Mouse (Mus musculus): ENCODE results near the gene Elf4. TPM values are rescaled to one million over a fixed set of nuclear protein-coding genes. Genes with fewer than 3 reads are reported as not detected.
A peak's percentile ranks its signal among the peaks of the same experiment; 100 is the strongest.

Elf4 gene
- total and polyA plus RNA-seq, 3 experiments: 4.5 to 7.6 (median 5.0) TPM

DNA sequence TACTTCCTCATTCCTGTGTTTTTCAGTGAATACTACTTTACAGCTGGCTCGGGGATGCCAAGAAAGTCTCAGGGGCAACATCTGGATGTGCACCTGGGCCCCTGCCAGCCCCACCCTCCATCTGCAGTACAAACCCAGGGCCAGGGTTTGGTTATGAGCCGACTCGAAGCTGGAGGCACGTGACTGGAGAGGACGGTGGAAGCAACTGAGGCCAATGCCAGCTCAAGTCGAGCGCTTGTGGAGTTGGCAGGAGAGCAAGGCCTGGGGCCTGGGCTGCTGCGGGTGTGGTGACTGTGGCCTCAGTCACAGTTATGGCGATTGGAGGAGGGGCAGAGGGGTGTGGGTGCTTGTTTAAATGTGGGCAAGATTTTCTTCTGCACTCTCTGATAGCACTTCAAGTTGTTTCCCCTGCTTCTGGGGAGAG is 27.4 kb downstream of the Elf4 start:
- Histone ChIP-seq H3K4me3 (no peak overlapping the region), H3K27me3 (ENCODE audit: control insufficient read depth, insufficient read depth, low read length) (no peaks in the 10 kb centered on the region), H3K4me1 (ENCODE audit: control insufficient read depth, insufficient read depth, low read length) (peaks cover 10% of the 10 kb centered on the region), H3K9ac (ENCODE audit: low read depth, low read length) (no peak overlapping the region), H3K27ac (no peak overlapping the region), H3K79me2 (replicated peaks; ENCODE audit: control insufficient read depth, insufficient read depth, low read length) (no peaks in the 10 kb centered on the region), H3K36me3 (ENCODE audit: control insufficient read depth, insufficient read depth, low read length) (no peaks in the 10 kb centered on the region)
- peak; percentile 39 to 40 for DNase-seq
- intact Hi-C loops (cut with DNase I): no loop called here
- 40% methylated on average over 9 of the region's 9 CpGs for WGBS
- TF ChIP-seq POLR2A (IDR thresholded peaks at IDR 0.05; ENCODE audit: insufficient read depth, low read depth, low read length): no peak
- no peak for TF ChIP-seq CTCF (IDR thresholded peaks at IDR 0.05)
- TF ChIP-seq EP300 (IDR thresholded peaks at IDR 0.05; ENCODE audit: insufficient read depth, low read depth, low read length): no peak

DNA sequence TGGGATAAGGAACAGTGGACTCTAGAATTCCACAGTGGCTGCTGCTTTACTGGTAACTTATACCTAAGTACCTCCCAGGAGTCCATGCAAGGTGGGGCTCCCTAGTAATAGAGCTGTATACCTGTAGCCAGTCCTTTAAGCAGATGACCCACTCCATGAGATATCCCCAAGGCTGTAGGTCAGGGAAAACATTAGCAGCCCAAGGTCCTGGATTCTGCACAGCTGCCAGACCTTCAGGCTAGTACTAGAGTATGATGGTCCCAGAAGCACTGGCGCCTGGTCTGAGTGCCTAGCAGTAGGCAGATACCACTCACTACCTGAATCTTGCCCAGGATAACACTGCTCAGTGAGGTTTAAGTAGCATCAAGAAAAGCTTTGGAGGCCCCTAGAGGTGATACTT is 28.7 kb downstream of the Elf4 start:
- H3K27ac ChIP-seq: no peak overlapping the region
- intact Hi-C loops (cut with DNase I): no loop called here
- WGBS: 78% methylated on average over 1 of the region's 1 CpGs
- H3K4me3 ChIP-seq: no peak overlapping the region
- H3K27me3 ChIP-seq (ENCODE audit: control insufficient read depth, insufficient read depth, low read length): no peaks in the 10 kb centered on the region
- peaks cover 12% of the 10 kb centered on the region for H3K4me1 ChIP-seq (ENCODE audit: control insufficient read depth, insufficient read depth, low read length)
- no peak overlapping the region for H3K9ac ChIP-seq (ENCODE audit: low read depth, low read length)
- DNase-seq: no peak
- H3K79me2 ChIP-seq (replicated peaks; ENCODE audit: control insufficient read depth, insufficient read depth, low read length): no peaks in the 10 kb centered on the region
- H3K36me3 ChIP-seq (ENCODE audit: control insufficient read depth, insufficient read depth, low read length): no peaks in the 10 kb centered on the region
- TF ChIP-seq CTCF (IDR thresholded peaks at IDR 0.05) (no peak), EP300 (IDR thresholded peaks at IDR 0.05; ENCODE audit: insufficient read depth, low read depth, low read length) (no peak), POLR2A (IDR thresholded peaks at IDR 0.05; ENCODE audit: insufficient read depth, low read depth, low read length) (no peak)

DNA sequence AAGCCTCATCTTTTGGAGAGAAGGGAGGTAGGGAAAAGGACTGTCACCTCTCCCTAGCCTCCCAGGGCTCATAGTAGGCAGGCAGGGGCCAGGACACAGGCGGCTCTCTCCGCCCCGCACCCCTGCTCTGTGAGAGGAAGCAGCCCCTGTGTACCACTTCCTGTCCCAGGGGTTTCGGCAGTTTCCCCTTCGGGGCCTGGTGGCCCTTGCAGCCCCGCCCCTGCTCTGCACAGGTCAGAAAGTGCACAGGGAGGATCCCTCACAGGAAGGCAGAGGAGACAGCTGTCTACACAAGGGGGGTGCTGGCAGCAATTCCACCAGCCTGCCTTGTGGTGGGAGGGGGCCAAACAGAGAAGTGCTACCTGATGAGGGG is 29.4 kb downstream of the Elf4 start:
- H3K4me1 ChIP-seq (ENCODE audit: control insufficient read depth, insufficient read depth, low read length): peaks cover 12% of the 10 kb centered on the region
- TF ChIP-seq POLR2A (IDR thresholded peaks at IDR 0.05; ENCODE audit: insufficient read depth, low read depth, low read length) (no peak), CTCF (IDR thresholded peaks at IDR 0.05) (no peak), EP300 (IDR thresholded peaks at IDR 0.05; ENCODE audit: insufficient read depth, low read depth, low read length) (no peak)
- H3K4me3 ChIP-seq: no peak overlapping the region
- H3K79me2 ChIP-seq (replicated peaks; ENCODE audit: control insufficient read depth, insufficient read depth, low read length): no peaks in the 10 kb centered on the region
- H3K27me3 ChIP-seq (ENCODE audit: control insufficient read depth, insufficient read depth, low read length): no peaks in the 10 kb centered on the region
- H3K36me3 ChIP-seq (ENCODE audit: control insufficient read depth, insufficient read depth, low read length): no peaks in the 10 kb centered on the region
- no peak overlapping the region for H3K27ac ChIP-seq
- peak in 1 of 2 experiments; percentile 70 for DNase-seq
- no peak overlapping the region for H3K9ac ChIP-seq (ENCODE audit: low read depth, low read length)
- intact Hi-C loops (cut with DNase I): no loop called here
- 42% methylated on average over 6 of the region's 6 CpGs for WGBS

DNA sequence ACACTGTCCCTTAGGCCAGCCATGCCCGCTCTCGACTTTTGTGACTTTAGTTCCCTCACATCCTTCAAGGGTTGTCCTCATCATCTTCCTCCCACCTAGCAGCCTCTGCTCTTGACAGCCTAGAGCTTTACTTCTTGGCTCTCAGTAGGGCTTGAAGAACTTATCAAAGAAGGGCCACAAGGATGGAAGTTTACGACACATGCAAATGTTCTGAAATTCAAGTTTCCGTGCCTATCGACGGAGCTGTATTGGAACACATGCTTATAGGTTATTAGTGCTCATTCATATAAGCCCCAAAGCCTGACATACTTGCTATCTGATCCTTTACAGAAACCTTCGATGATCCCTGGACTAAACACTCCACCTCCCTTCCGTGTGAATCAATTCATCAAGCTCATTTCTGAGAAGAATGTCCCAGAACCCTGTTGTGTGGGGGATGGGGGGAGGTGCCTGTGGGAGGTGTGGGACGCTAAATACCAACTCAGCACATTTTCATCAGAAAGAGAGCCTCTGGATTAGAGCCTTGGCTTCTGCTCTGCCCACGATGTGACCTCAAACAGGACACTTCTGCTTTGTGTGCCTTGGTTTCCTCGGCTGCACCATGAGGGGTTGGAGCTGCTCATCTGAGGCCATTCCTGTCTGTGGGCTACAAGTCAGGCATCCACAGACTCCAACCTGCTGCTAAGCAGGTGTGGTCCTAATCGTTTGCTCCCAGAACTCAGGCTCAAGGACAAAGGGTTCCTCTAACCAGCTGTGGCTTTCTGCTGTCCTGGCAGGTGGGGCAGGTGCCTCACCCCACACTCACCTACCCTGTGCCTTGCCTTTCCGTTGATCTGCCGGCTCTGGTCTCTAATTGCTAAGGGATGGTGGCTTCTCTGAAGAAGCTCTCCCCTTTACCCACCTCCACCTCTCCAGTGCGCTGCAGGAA is 30.1 kb downstream of the Elf4 start:
- Histone ChIP-seq H3K79me2 (replicated peaks; ENCODE audit: control insufficient read depth, insufficient read depth, low read length) (no peaks in the 10 kb centered on the region), H3K27me3 (ENCODE audit: control insufficient read depth, insufficient read depth, low read length) (no peaks in the 10 kb centered on the region), H3K9ac (ENCODE audit: low read depth, low read length) (no peak overlapping the region), H3K4me1 (ENCODE audit: control insufficient read depth, insufficient read depth, low read length) (peaks cover 15% of the 10 kb centered on the region), H3K4me3 (no peak overlapping the region), H3K36me3 (ENCODE audit: control insufficient read depth, insufficient read depth, low read length) (no peaks in the 10 kb centered on the region), H3K27ac (no peak overlapping the region)
- TF ChIP-seq EP300 (IDR thresholded peaks at IDR 0.05; ENCODE audit: insufficient read depth, low read depth, low read length): no peak
- TF ChIP-seq POLR2A (IDR thresholded peaks at IDR 0.05; ENCODE audit: insufficient read depth, low read depth, low read length): no peak
- no peak for TF ChIP-seq CTCF (IDR thresholded peaks at IDR 0.05)
- intact Hi-C loops (cut with DNase I): no loop called here
- WGBS: 64% methylated on average over 15 of the region's 15 CpGs
- no peak for DNase-seq

DNA sequence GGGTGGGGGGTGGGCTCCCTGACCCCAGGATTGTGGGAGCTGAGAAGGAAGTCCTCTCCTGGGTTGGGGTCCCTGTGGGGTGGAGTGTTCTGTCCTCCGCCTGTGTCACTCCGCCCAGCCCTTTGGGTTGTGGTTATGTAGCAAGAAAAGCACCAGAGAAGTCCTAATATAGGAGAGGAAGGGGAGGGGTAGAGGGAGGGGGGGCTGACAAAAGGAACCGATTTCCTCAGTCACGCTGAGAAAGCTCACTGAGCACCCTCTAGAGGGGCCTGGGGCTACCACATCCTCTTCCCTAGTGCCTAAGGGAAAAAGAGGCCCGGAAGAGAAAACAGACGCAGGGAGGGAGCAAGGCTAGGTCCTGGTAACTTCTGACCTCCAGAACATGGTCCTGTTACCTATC is 33.4 kb downstream of the Elf4 start:
- H3K27ac ChIP-seq: peak overlapping the region; percentile 59
- H3K9ac ChIP-seq (ENCODE audit: low read depth, low read length): no peak overlapping the region
- no peaks in the 10 kb centered on the region for H3K27me3 ChIP-seq (ENCODE audit: control insufficient read depth, insufficient read depth, low read length)
- WGBS: 55% methylated on average over 6 of the region's 6 CpGs
- DNase-seq: peak in 1 of 2 experiments; percentile 44
- no peaks in the 10 kb centered on the region for H3K36me3 ChIP-seq (ENCODE audit: control insufficient read depth, insufficient read depth, low read length)
- peaks cover 17% of the 10 kb centered on the region for H3K4me1 ChIP-seq (ENCODE audit: control insufficient read depth, insufficient read depth, low read length)
- TF ChIP-seq CTCF (IDR thresholded peaks at IDR 0.05) (peak; percentile 44), EP300 (IDR thresholded peaks at IDR 0.05; ENCODE audit: insufficient read depth, low read depth, low read length) (no peak)
- intact Hi-C loops (cut with DNase I): no loop called here
- H3K79me2 ChIP-seq (replicated peaks; ENCODE audit: control insufficient read depth, insufficient read depth, low read length): no peaks in the 10 kb centered on the region
- no peak overlapping the region for H3K4me3 ChIP-seq

DNA sequence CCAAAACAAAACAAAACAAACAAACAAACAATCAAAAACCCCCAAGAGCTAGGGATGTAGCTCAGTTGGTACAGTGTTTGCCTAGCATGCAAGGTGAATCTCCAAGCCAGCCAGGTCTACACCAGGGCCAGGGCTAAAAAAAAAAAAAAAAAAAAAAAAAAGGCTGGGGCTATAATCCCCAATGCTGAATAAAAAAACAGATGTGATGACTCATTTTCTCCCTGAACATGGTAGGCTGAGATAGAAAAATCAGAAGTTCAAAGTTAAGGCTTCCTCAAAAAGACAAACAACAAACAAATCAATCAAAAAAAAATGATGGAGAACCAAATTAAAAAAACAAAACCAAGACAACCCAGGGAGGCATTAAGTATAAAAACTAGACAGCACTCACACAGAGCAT is 33.8 kb downstream of the Elf4 start:
- no peaks in the 10 kb centered on the region for H3K36me3 ChIP-seq (ENCODE audit: control insufficient read depth, insufficient read depth, low read length)
- H3K4me3 ChIP-seq: no peak overlapping the region
- no peak for DNase-seq
- intact Hi-C loops (cut with DNase I): no loop called here
- H3K79me2 ChIP-seq (replicated peaks; ENCODE audit: control insufficient read depth, insufficient read depth, low read length): no peaks in the 10 kb centered on the region
- H3K27ac ChIP-seq: peak overlapping the region; percentile 23
- peaks cover 19% of the 10 kb centered on the region for H3K4me1 ChIP-seq (ENCODE audit: control insufficient read depth, insufficient read depth, low read length)
- no peaks in the 10 kb centered on the region for H3K27me3 ChIP-seq (ENCODE audit: control insufficient read depth, insufficient read depth, low read length)
- no peak overlapping the region for H3K9ac ChIP-seq (ENCODE audit: low read depth, low read length)
- no peak for TF ChIP-seq EP300 (IDR thresholded peaks at IDR 0.05; ENCODE audit: insufficient read depth, low read depth, low read length)
- TF ChIP-seq POLR2A (IDR thresholded peaks at IDR 0.05; ENCODE audit: insufficient read depth, low read depth, low read length): no peak
- TF ChIP-seq CTCF (IDR thresholded peaks at IDR 0.05): no peak
